11 mouse cellular contexts compared by ENCODE assay signal in the genomic region with DNA sequence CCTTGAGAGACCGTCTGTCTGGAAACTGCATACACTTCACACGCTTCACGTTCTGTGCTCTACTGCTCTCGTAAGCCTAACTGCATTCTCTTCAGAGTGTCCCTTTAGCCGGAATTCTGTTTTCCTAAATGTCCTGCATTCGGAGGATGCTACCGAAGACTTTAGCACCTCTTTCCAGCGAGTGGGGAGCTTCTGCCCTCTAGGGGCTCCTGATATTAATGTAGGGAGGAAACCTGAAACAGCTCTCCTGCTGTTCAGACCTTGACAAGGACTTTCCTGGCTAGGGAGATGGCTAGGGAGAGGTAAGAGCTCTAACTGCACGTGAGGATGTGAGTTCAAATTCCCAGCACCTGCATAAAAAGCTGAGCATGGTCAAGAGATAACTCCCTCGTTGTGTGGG. TPM values are rescaled to one million over a fixed set of nuclear protein-coding genes. Genes with fewer than 3 reads are reported as not detected.
DNase-seq lines count a peak whose midpoint lies in the region; ATAC-seq and TF ChIP-seq lines count a peak whose summit lies in the region.
"Had no signal": no experiment of that assay in that cellular context is flagged by ENCODE, and none has a peak within 500 bp of the region (broad histone marks: within the 10 kb centered on the region; RNA-seq: fewer than 3 reads in every experiment).

No protein-coding gene starts in this region.

- H3K4me2 ChIP-seq in midbrain, embryonic 11.5 days: no peak overlapping the region

- H3K36me3 ChIP-seq in midbrain, embryonic 11.5 days (ENCODE audit: control insufficient read depth, insufficient read depth, low read length): peaks cover 16% of the 10 kb centered on the region

- H3K4me1 ChIP-seq in lung, adult 2 months (ENCODE audit: control insufficient read depth, insufficient read depth, low read length): peaks cover 9% of the 10 kb centered on the region
- no peaks in the 10 kb centered on the region for H3K4me1 ChIP-seq in midbrain, embryonic 11.5 days (ENCODE audit: control insufficient read depth, insufficient read depth, low read length)

- H3K4me3 ChIP-seq in lung, adult 2 months (replicated peaks; ENCODE audit: extremely low read depth, low read depth, low read length): no peak overlapping the region
- H3K4me3 ChIP-seq in midbrain, embryonic 11.5 days (ENCODE audit: low read depth, low read length): no peak overlapping the region

- no peak for TF ChIP-seq POLR2A in lung, adult 2 months (IDR thresholded peaks at IDR 0.05; ENCODE audit: borderline replicate concordance, extremely low read depth, low read depth, low read length)

- ATAC-seq in midbrain, embryonic 11.5 days (ENCODE audit: low FRiP score): no peak

- no peak overlapping the region for H3K9ac ChIP-seq in midbrain, embryonic 11.5 days (ENCODE audit: low read length)

- intact Hi-C loops in left cerebral cortex, postnatal 14 days (cut with DNase I): no loop called here

- H3K27ac ChIP-seq in midbrain, embryonic 11.5 days (ENCODE audit: low read depth, low read length): no peak overlapping the region

- peak; percentile 54 for TF ChIP-seq CTCF in lung, adult 2 months (IDR thresholded peaks at IDR 0.05; ENCODE audit: insufficient read depth, low read length)

- 46% methylated on average over 10 of the region's 10 CpGs for WGBS in lung, adult 2 months
- 68% methylated on average over 10 of the region's 10 CpGs for WGBS in midbrain, embryonic 11.5 days

- DNase-seq in adrenal gland, adult 2 months: peak; percentile 39
- no peak for DNase-seq in adrenal gland, adult 18-20 months (ENCODE audit: low spot score in 2 of 2)
- DNase-seq in lung, adult 2 months: no peak
- no peak for DNase-seq in lung, adult 18-20 months
- DNase-seq in kidney, adult 9 months: peak; percentile 49
- peak; percentile 49 for DNase-seq in thymus, postnatal 14 days
- DNase-seq in left cerebral cortex, postnatal 14 days (ENCODE audit: low spot score in 2 of 2): no peak
- no peak for DNase-seq in midbrain, embryonic 11.5 days (ENCODE audit: low spot score, missing footprints)

- H3K27me3 ChIP-seq in midbrain, embryonic 11.5 days (ENCODE audit: control insufficient read depth, insufficient read depth, low read length): no peaks in the 10 kb centered on the region

- no peaks in the 10 kb centered on the region for H3K9me3 ChIP-seq in midbrain, embryonic 11.5 days (ENCODE audit: control insufficient read depth, low read length)

RNA-seq across cellular contexts. Expression of gene Smarcc2, which starts 18.6 kb away (rescaled TPM):
- 100 to 1,000 TPM; 120 to 128 TPM for total RNA-seq in adrenal gland, adult 2 months (2021)
- polyA plus RNA-seq in adrenal gland, adult 2 months (2012; rRNA removed): 129 and 130 TPM in 2 replicates
- 100 to 1,000 TPM; 113 to 116 TPM for total RNA-seq in adrenal gland, adult 18-20 months (2021)
- polyA plus RNA-seq in lung, adult 2 months (2012; rRNA removed): 99.8 TPM in 2 replicates
- 100 to 1,000 TPM; 199 to 211 TPM for total RNA-seq in left cerebral cortex, postnatal 14 days (2021)
- polyA plus RNA-seq in midbrain, embryonic 11.5 days (2014; fragmentation: Nextera tagmentation; extraction: Ambion mirVana): 124 and 138 TPM in 2 replicates

RNA-seq across cellular contexts. Expression of gene Rnf41, which starts 28.9 kb away (rescaled TPM):
- 10 to 100 TPM; 39.1 to 41.7 TPM for total RNA-seq in adrenal gland, adult 2 months (2021)
- 24.4 and 28.4 TPM in 2 replicates for polyA plus RNA-seq in adrenal gland, adult 2 months (2012; rRNA removed)
- 10 to 100 TPM; 40.0 to 42.2 TPM for total RNA-seq in adrenal gland, adult 18-20 months (2021)
- 24.4 and 25.5 TPM in 2 replicates for polyA plus RNA-seq in lung, adult 2 months (2012; rRNA removed)
- 10 to 100 TPM; 75.0 to 77.2 TPM for total RNA-seq in left cerebral cortex, postnatal 14 days (2021)
- 43.1 and 43.8 TPM in 2 replicates for polyA plus RNA-seq in midbrain, embryonic 11.5 days (2014; fragmentation: Nextera tagmentation; extraction: Ambion mirVana)

RNA-seq across cellular contexts. Expression of gene Nabp2, which starts 29.1 kb away (rescaled TPM):
- 10 to 100 TPM; 79.3 to 93.8 TPM for total RNA-seq in adrenal gland, adult 2 months (2021)
- polyA plus RNA-seq in adrenal gland, adult 2 months (2012; rRNA removed): 21.3 and 22.2 TPM in 2 replicates
- total RNA-seq in adrenal gland, adult 18-20 months (2021): 10 to 100 TPM; 74.3 to 75.2 TPM
- 22.1 and 23.4 TPM in 2 replicates for polyA plus RNA-seq in lung, adult 2 months (2012; rRNA removed)
- total RNA-seq in left cerebral cortex, postnatal 14 days (2021): 10 to 100 TPM; 88.3 to 92.5 TPM
- 131 and 154 TPM in 2 replicates for polyA plus RNA-seq in midbrain, embryonic 11.5 days (2014; fragmentation: Nextera tagmentation; extraction: Ambion mirVana)

RNA-seq across cellular contexts. Expression of gene Slc39a5, which starts 39.4 kb away (rescaled TPM):
- not detected for total RNA-seq in adrenal gland, adult 2 months (2021)
- not detected in 2 replicates for polyA plus RNA-seq in adrenal gland, adult 2 months (2012; rRNA removed)
- total RNA-seq in adrenal gland, adult 18-20 months (2021): under 1 TPM in 1 of 2 experiments, not detected in 1; 0.16 TPM
- polyA plus RNA-seq in lung, adult 2 months (2012; rRNA removed): 0.42 TPM in 1 of 2 replicates, not detected in the other
- total RNA-seq in left cerebral cortex, postnatal 14 days (2021): 1 to 10 TPM in 1 of 2 experiments, not detected in 1; 1.0 TPM
- not detected in 2 replicates for polyA plus RNA-seq in midbrain, embryonic 11.5 days (2014; fragmentation: Nextera tagmentation; extraction: Ambion mirVana)
- total RNA-seq: left cerebral cortex, adult 18-20 months; neutrophil, adult 5-6 weeks had no signal
- polyA plus RNA-seq: C2C12 had no signal

RNA-seq across cellular contexts. Expression of gene Myl6, which starts 53.5 kb away (rescaled TPM):
- 100 to 1,000 TPM; 786 to 985 TPM for total RNA-seq in adrenal gland, adult 2 months (2021)
- polyA plus RNA-seq in adrenal gland, adult 2 months (2012; rRNA removed): 324 and 445 TPM in 2 replicates
- total RNA-seq in adrenal gland, adult 18-20 months (2021): 100 to 1,000 TPM; 816 to 933 TPM
- polyA plus RNA-seq in lung, adult 2 months (2012; rRNA removed): 771 and 1,159 TPM in 2 replicates
- 100 to 1,000 TPM; 606 to 662 TPM for total RNA-seq in left cerebral cortex, postnatal 14 days (2021)
- polyA plus RNA-seq in midbrain, embryonic 11.5 days (2014; fragmentation: Nextera tagmentation; extraction: Ambion mirVana): 683 and 746 TPM in 2 replicates

Comparison
In these comparisons a context has a peak if more than half of its experiments do, and no peak if none do; other contexts are left out.
1. DNase-seq: peak in adrenal gland, adult 2 months (single experiment), kidney, adult 9 months (single experiment) and thymus, postnatal 14 days (single experiment); none in adrenal gland, adult 18-20 months (0 of 2), lung, adult 2 months (single experiment), lung, adult 18-20 months (0 of 2), left cerebral cortex, postnatal 14 days (0 of 2) and midbrain, embryonic 11.5 days (single experiment).